In the genomic region with DNA sequence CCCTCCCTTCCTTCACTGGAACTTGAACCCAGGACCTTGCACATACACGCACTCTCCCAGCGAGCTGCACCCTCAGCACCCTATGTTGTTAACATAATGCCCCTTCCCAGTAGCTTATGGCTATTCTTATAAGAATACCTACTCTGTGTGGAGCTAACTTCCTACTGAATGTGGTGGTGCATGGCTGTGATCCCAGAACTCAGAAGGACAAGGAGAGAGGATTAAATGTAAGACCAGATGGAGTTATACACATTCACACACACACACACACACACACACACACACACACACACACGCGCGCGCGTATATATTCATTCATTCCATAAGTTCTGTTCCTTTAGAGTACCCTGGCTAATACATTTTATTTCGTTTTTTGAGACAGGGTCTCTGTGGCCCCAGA, we compare ENCODE assay signal across 5 mouse cellular contexts. TPM values are rescaled to one million over a fixed set of nuclear protein-coding genes. Genes with fewer than 3 reads are reported as not detected.
"Had no signal": no experiment of that assay in that cellular context is flagged by ENCODE, and none has a peak within 500 bp of the region (broad histone marks: within the 10 kb centered on the region; RNA-seq: fewer than 3 reads in every experiment).

No protein-coding gene starts in this region.

- H3K27ac ChIP-seq: neural tube, embryonic 15.5 days had no signal

- H3K36me3 ChIP-seq: neural tube, embryonic 15.5 days had no signal

- H3K4me3 ChIP-seq: myocyte; neural tube, embryonic 15.5 days had no signal

- DNase-seq: thymus, adult 18-20 months had no signal

- H3K4me2 ChIP-seq: liver, embryonic 11.5 days; neural tube, embryonic 15.5 days had no signal

- H3K9me3 ChIP-seq: neural tube, embryonic 15.5 days had no signal

- H3K9ac ChIP-seq: neural tube, embryonic 15.5 days had no signal

RNA-seq across cellular contexts. Expression of a gene that starts 53.8 kb away (rescaled TPM):
- total RNA-seq: megakaryocyte-erythroid progenitor cell, adult 5-6 weeks had no signal
